Mouse (Mus musculus) heart, adult 2 months (tissue): ENCODE results near the gene Inpp5a. TPM values are rescaled to one million over a fixed set of nuclear protein-coding genes. Genes with fewer than 3 reads are reported as not detected.

Experiments
- DNase-seq, 2 experiments: peaks; one replicate each; pipeline ENCODE4 v3.0.0; 2021
- H3K27ac ChIP-seq: fragments of 200-600 bp; 2 replicates; pipeline ENCODE4 v1.8.1; 2022
- H3K27me3 ChIP-seq: fragments of 200-500 bp; 2 replicates; pipeline ENCODE4 v1.6.1; 2012; ENCODE audit warnings: mild to moderate bottlenecking, low read length, inconsistent platforms, mixed read lengths; ENCODE audit not compliant: control insufficient read depth, insufficient read depth
- H3K36me3 ChIP-seq: fragments of 200-500 bp; 2 replicates; pipeline ENCODE4 v1.6.1; 2012; ENCODE audit warnings: low read length, inconsistent platforms; ENCODE audit not compliant: control insufficient read depth, insufficient read depth
- H3K4me1 ChIP-seq: fragments of 200-500 bp; 2 replicates; pipeline ENCODE4 v1.6.1; 2011; ENCODE audit warnings: low read length; ENCODE audit not compliant: control insufficient read depth, insufficient read depth
- H3K4me3 ChIP-seq: fragments of 200-600 bp; 2 replicates; pipeline ENCODE4 v1.8.1; 2022
- H3K79me2 ChIP-seq: fragments of 200-500 bp; replicated peaks from 2 replicates; pipeline ENCODE4 v1.6.1; 2012; ENCODE audit warnings: mild to moderate bottlenecking, inconsistent platforms, low read length, moderate library complexity, mixed read lengths; ENCODE audit not compliant: control insufficient read depth, insufficient read depth
- H3K9ac ChIP-seq: fragments of 200-500 bp; 2 replicates; pipeline ENCODE4 v1.6.1; 2012; ENCODE audit warnings: low read depth, mild to moderate bottlenecking, control low read depth, inconsistent platforms, low read length, mixed read lengths
- CTCF ChIP-seq: fragments of 200-600 bp; IDR thresholded peaks from 2 replicates; pipeline ENCODE4 v1.8.1; 2022; ENCODE audit warnings: antibody characterized with exemption, mild to moderate bottlenecking, moderate library complexity
- EP300 ChIP-seq: fragments of 200-500 bp; IDR thresholded peaks from 2 replicates; pipeline ENCODE4 v1.6.1; 2011; ENCODE audit warnings: low read depth, low read length, control low read depth; ENCODE audit not compliant: insufficient read depth
- POLR2A ChIP-seq: fragments of 200-500 bp; IDR thresholded peaks from 2 replicates; pipeline ENCODE4 v1.6.1; 2011; ENCODE audit warnings: mild to moderate bottlenecking, low read depth, low read length, control low read depth; ENCODE audit not compliant: insufficient read depth
- WGBS: fragments of 180-500 bp; shearing (Covaris S2); methylation state at CpG from one replicate; pipeline ENCODE4 v1.1.7; 2018; 5-methylcytosine and 5-hydroxymethylcytosine counted together
- intact Hi-C: fragments of 180-260 bp; cut with DNase I; formaldehyde crosslinking; loops from one replicate; pipeline ENCODE4 v1.15.1; 2025
- polyA plus RNA-seq: library from polyadenylated mRNA; depleted of rRNA; stranded (reverse); fragments of >200 nt; gene quantifications from 2 replicates; pipeline ENCODE4 v1.2.3, GENCODE M21; 2012
- total RNA-seq, 2 experiments: library from RNA; stranded (reverse); gene quantifications; 2 replicates each; pipeline ENCODE4 v1.2.3; 2021

The Inpp5a gene
- total and polyA plus RNA-seq, 3 experiments, result 134 to 306 (median 280) TPM

DNA sequence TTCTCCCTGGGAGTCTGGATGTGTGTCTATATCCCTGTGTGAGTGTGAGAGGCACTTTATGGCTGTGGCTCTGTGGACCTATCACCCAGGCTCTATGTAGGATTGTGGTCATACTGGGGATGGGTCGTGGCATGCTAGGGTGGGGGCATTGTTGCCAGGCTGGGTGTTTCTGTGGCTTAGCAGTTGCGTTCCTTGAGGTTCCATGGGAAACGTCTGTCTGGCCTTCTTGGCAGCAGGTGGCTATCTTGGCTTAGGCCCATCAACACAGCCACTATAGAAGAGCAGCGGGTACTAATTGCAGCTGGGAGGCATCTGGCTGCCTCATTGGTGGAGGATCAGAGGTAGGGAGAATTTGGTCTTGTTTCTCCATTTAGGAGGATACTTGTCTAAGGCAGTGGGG is 10.7 kb downstream of the Inpp5a start:
- no peak overlapping the region for H3K9ac ChIP-seq
- peaks cover 3% of the 10 kb centered on the region; the same call in 1 of the 2 replicates for H3K36me3 ChIP-seq
- no peaks in the 10 kb centered on the region for H3K27me3 ChIP-seq
- peaks cover 13% of the 10 kb centered on the region for H3K79me2 ChIP-seq
- intact Hi-C loops, result no loop called here
- H3K27ac ChIP-seq, result no peak overlapping the region
- no peak for DNase-seq
- 53% methylated on average over 4 of the region's 4 CpGs for WGBS
- no peak for TF ChIP-seq EP300
- no peak for TF ChIP-seq CTCF
- no peak for TF ChIP-seq POLR2A
- peaks cover 47% of the 10 kb centered on the region for H3K4me1 ChIP-seq
- H3K4me3 ChIP-seq, result no peak overlapping the region

DNA sequence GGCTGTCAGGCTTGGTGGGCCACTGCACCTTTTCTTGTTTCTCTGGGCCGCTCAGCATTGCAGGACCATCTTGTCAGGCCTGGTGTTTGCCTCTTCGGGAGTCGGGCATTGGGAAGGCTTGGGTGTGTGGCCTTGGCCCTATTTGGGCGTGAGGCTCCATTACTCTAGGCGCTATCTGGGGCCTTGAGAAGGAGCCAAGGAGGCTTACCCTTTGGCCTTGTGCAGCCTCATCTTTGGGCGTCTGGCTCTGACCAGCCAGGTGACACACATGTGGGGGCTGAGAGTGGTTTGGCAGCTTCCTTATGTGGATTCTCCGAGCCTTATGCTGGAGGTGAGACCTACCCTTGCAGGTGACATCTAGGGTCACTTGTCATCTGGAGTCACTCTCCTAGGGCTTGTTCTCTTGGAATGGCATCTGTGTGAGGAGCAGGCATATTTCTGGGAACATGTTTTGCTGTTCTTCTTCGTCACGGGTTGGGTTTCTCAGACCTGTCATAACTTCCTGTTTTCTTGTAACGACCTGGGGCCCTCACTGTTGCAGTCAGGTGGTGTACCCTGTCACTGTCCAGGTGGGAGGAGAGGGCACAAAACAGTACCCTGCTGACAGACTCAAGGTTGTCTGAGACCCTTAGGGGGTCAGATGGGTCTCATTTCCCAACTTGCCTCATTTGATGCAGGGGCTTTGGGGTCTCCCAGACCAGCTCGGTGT is 11.2 kb downstream of the Inpp5a start:
- no peak for DNase-seq
- 60% methylated on average over 11 of the region's 11 CpGs for WGBS
- peaks cover 3% of the 10 kb centered on the region; the same call in 1 of the 2 replicates for H3K36me3 ChIP-seq
- peaks cover 13% of the 10 kb centered on the region for H3K79me2 ChIP-seq
- H3K4me3 ChIP-seq, result no peak overlapping the region
- no peaks in the 10 kb centered on the region for H3K27me3 ChIP-seq
- no peak overlapping the region for H3K27ac ChIP-seq
- no peak overlapping the region for H3K9ac ChIP-seq
- no peak for TF ChIP-seq CTCF
- TF ChIP-seq EP300, result no peak
- TF ChIP-seq POLR2A, result no peak
- intact Hi-C loops, result no loop called here
- H3K4me1 ChIP-seq, result peaks cover 43% of the 10 kb centered on the region

- no peak overlapping the region for H3K9ac ChIP-seq
- WGBS, result 71% methylated on average over 3 of the region's 3 CpGs
- intact Hi-C loops, result no loop called here
- no peak overlapping the region for H3K27ac ChIP-seq
- TF ChIP-seq EP300, result no peak
- no peak overlapping the region for H3K4me3 ChIP-seq
- H3K4me1 ChIP-seq, result peaks cover 39% of the 10 kb centered on the region
- H3K36me3 ChIP-seq, result peaks cover 3% of the 10 kb centered on the region; the same call in 1 of the 2 replicates
- H3K27me3 ChIP-seq, result no peaks in the 10 kb centered on the region
- no peak for DNase-seq
- peaks cover 14% of the 10 kb centered on the region for H3K79me2 ChIP-seq
Observed at GRCm38 (mm10) chr7:139400926-139401325, 12.0 kb downstream of the Inpp5a start.

DNA sequence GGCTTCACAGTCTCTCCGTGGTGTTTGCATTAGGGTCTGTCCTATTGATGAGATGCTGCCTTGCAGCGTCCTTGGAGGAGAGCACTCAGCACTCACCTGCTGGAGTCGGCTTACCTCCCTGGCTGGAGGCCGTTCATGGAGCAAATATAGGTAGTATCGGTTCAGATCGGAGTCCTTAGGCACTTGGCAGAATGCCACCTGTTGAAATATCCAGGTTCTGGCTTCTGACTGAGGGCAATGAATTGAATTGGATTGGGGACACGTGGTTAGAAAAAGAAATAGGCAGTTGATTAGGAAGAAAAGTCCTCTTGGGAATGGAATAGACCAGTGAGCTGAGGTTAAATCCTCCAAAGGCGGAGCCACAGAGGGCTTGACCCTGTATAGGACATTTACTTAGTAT is 12.9 kb downstream of the Inpp5a start:
- H3K4me3 ChIP-seq, result no peak overlapping the region
- H3K36me3 ChIP-seq, result peaks cover 3% of the 10 kb centered on the region; the same call in 1 of the 2 replicates
- peaks cover 40% of the 10 kb centered on the region for H3K4me1 ChIP-seq
- no peak overlapping the region for H3K9ac ChIP-seq
- intact Hi-C loops, result no loop called here
- peaks cover 11% of the 10 kb centered on the region for H3K79me2 ChIP-seq
- no peak overlapping the region for H3K27ac ChIP-seq
- no peak for TF ChIP-seq CTCF
- WGBS, result 66% methylated on average over 8 of the region's 8 CpGs
- DNase-seq, result no peak
- H3K27me3 ChIP-seq, result no peaks in the 10 kb centered on the region

DNA sequence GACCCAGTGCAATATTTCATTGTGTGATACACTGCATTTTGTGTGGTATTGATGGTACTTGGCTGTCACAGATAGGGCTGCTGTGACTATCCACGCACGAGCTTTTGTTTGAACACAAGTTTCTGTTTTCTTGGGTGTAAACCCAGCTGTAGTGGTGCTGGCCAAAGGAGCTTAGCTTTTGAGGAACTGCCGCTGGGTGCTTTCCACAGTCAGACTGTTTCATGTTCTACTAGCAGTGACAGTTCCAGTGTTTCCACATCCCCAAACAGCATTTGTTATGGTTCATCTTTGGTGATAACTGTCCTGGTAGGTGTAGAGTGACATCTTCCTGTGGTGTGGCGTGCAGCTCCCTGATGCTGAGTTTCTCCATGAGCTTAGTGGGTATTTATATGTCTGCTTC is 13.8 kb downstream of the Inpp5a start:
- H3K36me3 ChIP-seq, result peaks cover 3% of the 10 kb centered on the region; the same call in 1 of the 2 replicates
- no peak for DNase-seq
- H3K4me3 ChIP-seq, result no peak overlapping the region
- no peaks in the 10 kb centered on the region for H3K27me3 ChIP-seq
- WGBS, result 49% methylated on average over 4 of the region's 4 CpGs
- intact Hi-C loops, result no loop called here
- peaks cover 43% of the 10 kb centered on the region for H3K4me1 ChIP-seq
- TF ChIP-seq POLR2A (no peak), EP300 (no peak), CTCF (no peak)
- peaks cover 16% of the 10 kb centered on the region for H3K79me2 ChIP-seq
- H3K9ac ChIP-seq, result no peak overlapping the region
- H3K27ac ChIP-seq, result no peak overlapping the region

DNA sequence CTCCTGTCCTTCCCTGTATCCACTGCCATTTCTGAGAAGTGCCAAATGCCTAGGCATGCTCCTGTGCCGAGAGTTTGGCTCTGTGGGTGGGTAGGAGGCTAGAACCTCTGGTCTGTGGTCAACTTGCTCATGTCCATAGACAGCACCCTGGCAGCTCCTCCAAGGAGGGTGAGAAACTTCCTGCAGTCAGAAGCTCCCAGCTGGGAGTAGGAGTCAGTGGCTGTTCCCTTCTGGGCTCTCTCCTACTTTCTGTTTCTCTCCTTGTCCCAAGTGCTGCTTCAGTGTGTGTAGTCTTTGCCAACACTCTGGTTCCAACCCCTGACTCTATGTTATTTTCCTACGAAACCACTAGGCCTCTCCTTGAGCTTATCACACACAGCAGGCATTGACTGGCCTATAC is 17.7 kb downstream of the Inpp5a start:
- Histone ChIP-seq H3K27ac (no peak overlapping the region), H3K36me3 (no peaks in the 10 kb centered on the region; the same call in 1 of the 2 replicates), H3K4me1 (peaks cover 36% of the 10 kb centered on the region), H3K4me3 (no peak overlapping the region), H3K9ac (no peak overlapping the region), H3K27me3 (no peaks in the 10 kb centered on the region), H3K79me2 (peaks cover 15% of the 10 kb centered on the region)
- TF ChIP-seq POLR2A (no peak), EP300 (no peak), CTCF (no peak)
- intact Hi-C loops, result no loop called here
- no peak for DNase-seq
- WGBS, result 61% methylated on average over 2 of the region's 2 CpGs
